Mouse (Mus musculus) urinary bladder, postnatal 14 days (tissue): Measurements from ENCODE around the gene Orai3.
"Not testable (repeated sequence)": the region's sequence is repeated elsewhere in the genome, so short reads cannot be mapped to it uniquely, and the experiment has no call there.

ENCODE experiments used
- DNase-seq: peaks from one replicate; pipeline ENCODE4 v3.0.0; 2021; ENCODE audit warnings: low spot score

Gene Orai3

DNA sequence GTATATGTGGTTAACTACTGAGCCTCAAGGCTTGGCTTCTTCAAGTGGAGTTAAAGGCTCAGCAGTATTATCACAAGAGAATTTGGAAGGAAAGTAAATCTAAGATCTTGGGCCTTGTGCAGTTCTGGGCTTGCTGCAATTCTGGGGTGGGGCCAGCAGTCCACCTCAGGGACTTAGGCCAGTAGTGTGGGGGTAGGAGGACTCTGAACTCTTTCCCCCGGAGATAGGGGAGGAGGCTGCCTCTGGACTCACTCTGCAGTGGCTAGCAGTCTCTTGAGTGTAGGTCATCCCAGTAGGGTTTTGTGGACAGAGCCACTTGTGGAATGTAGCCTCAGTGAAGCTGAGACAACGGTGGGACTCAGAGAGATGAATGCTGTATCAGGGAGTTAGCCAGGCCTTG lies 3.9 kb upstream of the Orai3 start:
- DNase-seq: no peak

DNA sequence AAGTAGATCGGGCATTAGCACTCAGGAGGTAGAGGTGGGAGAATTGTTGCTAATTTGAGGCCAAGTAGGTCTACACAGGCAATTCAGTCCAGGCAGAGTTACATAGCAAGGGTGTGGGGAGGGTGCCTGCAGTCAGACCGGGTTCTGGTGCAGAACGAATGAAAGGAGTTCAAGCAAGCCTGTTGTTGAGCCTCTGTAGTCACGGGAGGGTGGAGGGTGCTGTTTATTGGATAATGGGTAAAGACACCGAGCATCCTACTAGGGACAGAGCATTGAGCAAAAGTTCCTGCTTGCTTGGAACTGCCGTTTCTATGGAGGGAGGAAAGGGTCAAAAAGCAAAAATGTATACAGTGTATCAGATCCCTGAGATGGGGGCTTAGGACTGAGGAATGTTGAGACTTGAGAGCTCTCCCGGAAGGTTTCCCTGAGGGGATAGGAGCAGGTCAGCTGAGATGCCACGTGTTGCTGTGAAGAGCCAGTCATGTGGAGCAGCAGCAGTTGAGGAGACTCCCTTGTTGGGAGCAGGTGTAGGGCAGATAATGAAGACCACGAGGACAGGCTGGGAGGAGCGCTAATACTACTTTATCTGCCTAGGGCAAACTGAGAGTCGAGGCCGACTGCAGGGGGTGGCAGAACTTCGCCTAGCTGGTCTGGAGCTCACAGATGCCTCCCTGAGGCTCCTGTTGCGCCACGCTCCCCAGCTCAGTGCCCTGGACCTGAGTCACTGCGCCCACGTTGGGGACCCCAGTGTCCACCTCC lies 2.6 kb upstream of the Orai3 start:
- DNase-seq: no peak

DNA sequence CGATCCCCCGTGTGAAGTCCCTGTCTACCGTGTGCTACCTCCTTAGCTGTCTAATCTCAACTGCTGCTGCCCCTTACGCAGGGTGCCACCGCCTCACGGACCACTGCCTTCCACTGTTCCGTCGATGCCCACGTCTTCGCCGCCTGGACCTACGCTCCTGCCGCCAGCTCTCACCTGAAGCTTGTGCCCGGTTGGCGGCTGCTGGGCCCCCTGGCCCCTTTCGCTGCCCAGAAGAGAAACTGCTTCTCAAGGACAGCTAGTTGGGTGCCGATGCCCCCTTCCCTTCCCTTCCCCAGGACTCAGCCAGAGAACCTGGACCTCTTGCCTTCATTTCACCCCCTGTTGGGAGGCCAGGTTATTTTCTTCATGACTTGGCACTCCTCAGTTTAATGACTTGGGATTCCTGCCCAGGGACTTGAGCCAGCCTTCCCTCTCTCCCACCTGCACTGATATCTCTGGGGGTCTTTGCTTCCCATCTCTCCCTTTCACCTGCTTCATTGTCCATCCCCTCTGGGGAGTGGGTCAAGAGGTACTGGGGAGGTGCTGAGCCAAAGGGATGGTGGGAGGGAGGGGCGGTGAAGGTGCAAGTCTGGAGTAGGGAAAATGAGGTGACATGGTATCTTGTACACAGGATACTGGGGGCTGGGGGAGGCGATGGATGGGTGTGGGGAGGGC lies 1.8 kb upstream of the Orai3 start:
- DNase-seq: no peak

DNA sequence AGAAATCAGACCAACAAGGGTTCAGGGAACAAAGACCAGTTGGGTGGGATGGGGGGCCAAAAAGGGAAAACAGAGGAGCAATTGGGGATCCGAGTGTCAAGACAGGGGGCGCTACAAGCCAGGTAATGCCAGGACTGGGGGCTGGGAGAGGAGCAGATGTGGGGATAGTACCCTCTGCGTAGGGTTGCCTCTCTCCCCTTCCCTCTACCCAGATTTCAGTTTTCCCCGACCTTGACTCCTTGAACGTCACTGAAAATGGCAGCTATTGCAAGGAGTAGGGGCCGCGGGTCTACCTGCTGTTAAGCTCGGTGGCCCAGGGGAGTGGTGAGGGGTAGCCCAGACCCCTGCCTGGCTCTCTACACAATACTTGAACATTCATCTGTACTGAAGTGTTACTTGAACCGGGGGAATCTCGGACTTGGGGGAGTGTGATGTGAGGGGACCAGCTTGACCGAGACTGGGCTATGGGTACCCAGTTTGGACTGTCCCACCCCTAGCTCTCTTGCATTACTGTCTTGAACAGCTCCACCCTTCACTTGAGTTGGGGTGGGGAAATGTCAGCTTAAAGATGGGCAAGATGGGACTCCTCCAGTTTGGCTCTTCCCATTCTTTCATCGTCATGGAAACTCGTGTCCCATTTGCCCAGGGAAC lies 1.1 kb upstream of the Orai3 start:
- DNase-seq: no peak

DNA sequence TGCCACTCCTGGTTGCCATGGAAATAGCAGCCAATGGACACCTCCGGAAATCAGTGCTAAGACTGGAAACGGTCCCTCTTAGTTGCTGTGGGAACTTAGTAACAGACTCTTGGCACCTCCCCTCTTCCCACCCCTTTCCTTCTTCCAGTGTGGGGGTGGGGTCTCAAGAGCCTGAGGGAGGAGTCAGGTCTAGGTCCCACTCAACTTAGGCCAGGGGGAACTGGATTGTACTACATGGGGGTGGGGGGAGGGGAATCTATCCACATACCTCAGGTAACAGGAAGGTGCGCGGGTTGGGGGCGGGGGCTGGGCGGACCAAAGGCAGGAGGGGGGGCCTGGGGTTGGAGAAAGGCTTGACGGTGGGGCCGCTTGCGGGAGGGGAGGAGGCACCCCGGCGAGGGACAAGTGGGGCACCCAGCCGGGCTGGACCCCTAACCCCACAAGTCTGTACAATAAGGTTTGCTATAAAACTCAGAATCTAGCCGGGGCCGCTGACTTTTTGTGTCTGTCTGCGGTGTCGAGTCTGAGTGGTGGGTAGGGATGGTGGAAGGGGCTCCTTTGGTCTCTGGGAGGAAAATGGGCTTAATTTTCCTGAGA lies 520 bp upstream of the Orai3 start:
- peak; percentile 94 for DNase-seq

DNA sequence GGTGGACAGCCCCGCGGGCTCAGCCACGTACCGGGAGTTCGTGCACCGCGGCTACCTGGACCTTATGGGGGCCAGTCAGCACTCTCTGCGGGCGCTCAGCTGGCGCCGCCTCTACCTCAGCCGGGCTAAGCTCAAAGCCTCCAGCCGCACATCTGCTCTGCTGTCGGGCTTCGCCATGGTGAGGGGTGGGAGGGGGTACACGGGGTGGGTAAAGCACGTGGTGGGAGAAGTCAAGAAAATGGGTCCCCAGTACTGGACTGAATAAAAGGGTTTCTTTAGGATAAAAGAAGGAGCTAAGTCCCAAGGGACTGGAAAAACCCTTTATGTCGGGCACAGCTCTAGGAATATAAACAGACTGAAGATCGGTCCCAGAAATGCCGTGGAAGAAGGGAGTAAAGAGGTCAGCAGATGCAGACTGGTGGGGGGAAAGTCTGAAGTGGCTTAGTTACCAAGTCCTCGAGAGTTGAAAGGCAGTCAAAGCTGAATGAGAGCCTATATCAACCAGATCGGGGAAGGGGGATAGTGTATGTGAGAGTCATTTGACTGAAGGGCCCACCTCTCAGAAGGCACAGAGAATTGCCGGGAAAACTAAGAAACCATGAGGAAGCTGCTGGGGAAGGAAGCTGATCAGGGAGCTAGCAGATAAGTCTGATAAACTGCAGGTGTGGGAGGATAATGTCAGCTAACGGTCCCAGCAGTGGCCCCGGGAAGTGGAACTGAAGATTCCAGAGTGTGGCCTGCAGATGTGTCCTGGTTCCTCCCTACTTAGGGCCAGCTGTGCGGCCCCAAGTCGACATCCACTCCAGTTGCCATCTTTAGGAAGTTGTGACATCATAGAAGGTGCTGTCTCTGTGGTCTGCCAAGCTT lies 657 bp downstream of the Orai3 start:
- no peak for DNase-seq

DNA sequence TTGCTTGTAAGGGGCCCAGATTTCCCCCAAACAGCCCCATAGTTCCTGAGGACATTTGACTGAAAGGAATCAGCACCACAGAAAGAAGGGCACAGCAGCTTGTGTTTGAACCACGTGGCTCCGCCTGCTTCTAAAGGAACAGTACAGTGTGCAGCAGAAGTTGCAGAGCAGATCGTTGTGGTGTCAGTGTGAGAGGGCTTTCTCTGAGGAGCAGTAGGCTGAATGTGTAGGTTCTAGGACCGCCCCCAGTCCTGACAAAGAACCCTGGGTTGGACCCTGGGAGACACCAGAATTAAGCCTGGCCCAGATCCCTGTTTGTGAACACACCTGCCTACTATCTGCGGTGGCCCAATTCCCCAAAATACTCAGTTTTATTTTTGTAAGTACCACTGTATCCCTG lies 1.6 kb downstream of the Orai3 start:
- no peak for DNase-seq

DNA sequence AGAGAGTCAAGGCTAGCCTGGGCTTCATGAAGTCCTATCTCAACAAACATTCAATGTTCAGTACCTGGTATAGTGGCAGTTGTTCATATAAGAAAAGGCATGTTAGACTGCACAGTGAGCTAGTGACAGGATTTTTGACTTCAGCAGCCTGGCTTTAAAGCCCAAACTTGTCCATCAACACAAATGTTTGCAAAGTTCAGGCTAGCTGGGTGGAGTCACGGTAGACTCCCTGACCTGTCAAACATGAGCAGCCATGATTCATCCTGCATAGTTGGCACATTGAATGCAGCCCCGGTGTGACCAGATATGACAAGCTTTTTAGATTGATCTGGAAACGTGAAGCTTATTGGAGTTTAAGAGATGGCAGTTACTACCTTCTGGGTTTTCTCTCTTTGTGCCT lies 2.5 kb downstream of the Orai3 start:
- DNase-seq: peak; percentile 63

DNA sequence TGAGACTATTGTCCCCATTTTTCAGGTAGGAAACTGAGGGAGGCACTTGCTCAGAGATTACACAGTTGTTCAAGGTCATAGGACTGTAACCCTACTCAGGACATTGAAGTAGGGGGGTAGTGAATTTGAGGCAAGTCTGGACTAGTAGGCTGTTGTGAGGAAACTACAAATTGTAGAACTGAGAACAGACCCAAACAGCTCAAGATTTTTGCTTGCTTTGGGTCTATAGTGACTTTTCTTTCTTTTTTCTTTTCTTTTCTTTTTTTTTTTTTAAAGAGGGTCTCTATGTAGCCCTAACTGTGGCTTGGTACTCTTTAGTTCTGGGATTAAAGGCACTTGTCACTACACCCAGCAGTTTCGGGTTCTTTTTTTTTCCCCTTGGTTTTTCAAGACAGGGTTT lies 2.9 kb downstream of the Orai3 start:
- no peak for DNase-seq

DNA sequence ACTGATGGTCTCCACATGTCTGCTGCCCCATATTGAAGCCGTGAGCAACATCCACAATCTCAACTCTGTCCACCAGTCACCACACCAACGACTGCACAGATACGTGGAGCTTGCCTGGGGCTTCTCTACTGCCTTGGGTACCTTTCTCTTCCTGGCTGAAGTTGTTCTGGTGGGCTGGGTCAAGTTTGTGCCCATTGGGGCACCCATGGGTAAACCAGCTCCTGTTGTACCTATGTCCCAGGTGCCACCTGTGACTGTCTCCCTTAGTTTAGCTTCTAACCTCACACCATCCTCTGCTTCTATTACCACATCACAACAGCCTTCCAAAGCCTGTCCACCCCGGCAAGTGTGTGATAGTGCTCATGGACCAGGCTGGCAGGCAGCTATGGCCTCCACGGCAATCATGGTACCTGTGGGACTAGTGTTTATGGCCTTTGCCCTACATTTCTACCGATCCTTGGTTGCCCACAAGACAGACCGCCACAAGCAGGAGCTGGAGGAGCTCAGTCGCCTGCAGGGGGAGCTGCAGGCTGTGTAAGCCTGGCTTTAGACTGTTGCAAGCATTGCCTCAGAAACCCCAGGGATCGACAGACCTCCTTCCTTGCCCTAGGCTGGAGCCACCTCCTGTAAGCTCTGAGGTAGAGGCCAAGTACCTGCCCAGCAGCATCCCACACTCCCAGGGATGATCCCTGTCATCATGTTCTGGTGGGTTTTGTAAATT lies 4.2 kb downstream of the Orai3 start:
- peak; percentile 71 for DNase-seq

DNA sequence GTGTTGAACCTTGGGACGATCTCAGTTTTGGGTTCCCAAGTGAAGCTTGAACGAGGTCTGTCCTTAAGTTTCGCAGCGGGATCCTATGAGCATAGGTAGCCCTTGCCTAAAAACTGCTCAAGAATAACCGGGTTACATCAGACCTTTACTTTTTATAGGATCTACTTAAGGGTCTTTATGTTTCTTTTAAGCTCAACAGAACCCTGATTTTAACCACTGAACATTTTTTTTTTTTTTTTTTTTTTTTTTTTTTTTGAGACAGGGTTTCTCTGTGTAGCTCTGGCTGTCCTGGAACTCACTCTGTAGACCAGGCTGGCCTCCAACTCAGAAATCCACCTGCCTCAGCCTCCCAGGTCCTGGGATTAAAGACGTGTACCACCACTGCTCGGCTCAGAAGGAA lies 6.2 kb downstream of the Orai3 start:
- not testable (repeated sequence) for DNase-seq

DNA sequence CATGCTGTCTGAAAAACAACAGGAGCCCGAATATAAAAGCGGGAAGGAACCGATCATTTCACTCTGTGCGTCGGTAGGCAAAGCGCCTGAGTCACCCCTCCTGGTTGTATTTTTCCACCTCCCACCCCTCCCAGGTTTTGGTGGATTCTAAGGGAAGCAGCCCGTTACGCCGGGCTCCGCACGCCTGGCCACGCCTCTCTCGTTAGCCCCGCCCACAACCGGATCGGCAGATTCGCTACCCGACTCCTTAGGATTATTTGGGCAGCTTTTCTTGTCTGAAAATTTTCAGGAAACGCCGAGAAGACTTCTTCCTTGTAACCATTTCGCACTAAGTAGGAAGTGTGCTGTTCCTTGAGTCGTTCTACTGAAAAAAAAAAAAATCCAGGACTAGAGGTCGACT lies 6.8 kb downstream of the Orai3 start, which contains the start of gene Setd1a:
TSS of gene Setd1a (plus strand) at position 245 of the 400 bp plus-strand sequence.
- peak; percentile 92 for DNase-seq

DNA sequence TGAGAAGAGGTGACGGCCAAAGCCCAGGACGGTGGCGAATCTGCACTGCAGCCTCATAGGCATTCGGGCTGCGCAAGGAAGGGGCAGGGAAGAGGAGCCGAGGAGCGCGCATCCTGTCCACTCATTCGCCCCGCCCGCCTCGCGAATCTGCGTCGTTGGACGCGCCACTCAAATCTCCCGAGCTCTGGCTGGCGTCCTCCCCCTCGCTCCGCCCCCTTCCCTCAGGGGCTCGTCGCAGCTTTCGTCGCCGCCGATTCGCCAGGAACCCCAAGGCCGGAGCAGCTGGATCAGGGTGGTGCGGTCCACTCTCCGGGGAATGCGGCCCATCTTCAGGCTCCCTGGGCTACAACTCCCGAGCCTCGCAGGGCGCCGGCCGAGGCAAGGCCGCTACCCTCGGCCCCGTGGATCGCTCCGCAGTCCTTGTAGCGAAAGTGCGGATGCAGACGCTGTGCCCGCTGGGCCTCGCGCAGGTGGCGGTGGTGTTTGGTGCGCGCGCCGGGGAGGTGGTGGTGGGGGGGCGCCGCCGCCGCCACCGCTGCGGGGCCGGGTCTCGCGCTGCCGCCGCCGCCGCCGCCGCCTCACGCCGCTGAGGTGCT lies 7.4 kb downstream of the Orai3 start:
- DNase-seq: peak; percentile 98

DNA sequence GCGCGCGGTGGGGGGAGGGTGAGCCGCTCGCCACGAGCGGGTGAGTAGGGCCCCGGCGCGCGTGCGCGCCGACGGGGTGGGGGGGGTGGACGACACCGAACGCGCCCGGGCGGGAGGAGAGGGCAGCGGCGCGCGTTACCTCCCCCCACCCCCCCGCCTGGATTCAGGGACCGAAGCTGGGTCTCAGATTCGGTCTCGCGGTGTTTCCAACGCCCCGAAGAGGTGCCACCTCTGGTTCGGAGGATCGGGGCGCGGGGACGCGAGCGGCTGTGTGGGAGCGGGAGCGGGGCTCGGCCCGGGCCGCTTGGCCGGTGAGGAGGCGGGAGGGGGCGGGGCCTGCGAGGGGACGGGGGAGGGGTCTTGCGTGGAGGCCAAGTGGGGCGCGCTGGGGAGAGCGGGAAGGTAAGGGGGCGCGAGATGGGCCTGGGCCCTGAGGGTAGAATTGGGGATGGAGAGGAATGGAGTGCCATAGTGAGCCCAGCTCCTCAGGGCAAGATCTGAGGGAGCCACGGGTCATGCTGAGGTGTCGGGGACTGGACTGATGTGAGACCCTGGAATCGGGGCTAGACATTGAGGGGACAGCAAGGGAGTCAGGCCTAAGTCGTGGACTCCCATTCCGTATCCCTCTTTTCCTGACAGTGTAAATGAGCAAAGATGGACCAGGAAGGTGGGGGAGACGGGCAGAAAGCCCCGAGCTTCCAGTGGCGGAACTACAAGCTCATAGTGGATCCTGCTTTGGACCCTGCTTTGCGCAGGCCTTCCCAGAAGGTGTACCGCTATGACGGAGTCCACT lies 8.1 kb downstream of the Orai3 start:
- peak; percentile 54 for DNase-seq

DNA sequence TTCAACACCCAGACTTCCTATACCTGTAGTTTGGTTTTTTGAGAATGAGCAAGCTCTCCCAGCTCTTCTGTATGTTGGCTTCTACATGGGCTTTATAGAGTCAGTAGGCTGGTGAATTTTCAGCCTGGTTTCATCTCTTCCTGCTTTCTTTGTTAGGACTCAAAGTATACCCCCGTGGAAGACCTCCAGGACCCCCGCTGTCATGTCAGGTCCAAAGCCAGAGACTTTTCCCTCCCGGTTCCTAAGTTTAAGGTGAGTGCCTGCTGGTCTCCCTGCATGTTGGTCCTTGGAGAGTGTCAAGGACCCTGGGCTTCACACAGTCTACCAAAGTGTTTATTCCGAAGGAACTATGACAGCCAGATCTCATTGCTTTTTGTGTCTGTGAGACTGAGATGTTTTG lies 8.7 kb downstream of the Orai3 start:
- DNase-seq: no peak

DNA sequence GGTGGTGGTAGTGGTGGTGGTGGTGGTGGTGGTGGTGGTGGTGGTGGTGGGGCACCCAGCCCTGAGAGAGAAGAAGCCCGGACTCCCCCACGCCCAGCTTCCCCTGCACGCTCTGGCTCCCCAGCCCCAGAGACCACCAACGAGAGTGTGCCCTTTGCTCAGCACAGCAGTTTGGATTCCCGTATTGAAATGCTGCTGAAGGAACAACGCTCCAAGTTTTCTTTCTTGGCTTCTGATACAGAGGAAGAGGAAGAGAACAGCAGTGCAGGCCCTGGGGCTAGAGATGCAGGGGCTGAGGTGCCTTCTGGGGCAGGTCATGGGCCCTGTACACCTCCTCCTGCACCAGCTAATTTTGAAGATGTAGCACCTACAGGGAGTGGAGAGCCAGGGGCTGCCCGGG lies 15.7 kb downstream of the Orai3 start, which contains the start of gene Gm49388:
TSS of gene Gm49388 (plus strand) at position 301 of the 400 bp plus-strand sequence.
- no peak for DNase-seq

DNA sequence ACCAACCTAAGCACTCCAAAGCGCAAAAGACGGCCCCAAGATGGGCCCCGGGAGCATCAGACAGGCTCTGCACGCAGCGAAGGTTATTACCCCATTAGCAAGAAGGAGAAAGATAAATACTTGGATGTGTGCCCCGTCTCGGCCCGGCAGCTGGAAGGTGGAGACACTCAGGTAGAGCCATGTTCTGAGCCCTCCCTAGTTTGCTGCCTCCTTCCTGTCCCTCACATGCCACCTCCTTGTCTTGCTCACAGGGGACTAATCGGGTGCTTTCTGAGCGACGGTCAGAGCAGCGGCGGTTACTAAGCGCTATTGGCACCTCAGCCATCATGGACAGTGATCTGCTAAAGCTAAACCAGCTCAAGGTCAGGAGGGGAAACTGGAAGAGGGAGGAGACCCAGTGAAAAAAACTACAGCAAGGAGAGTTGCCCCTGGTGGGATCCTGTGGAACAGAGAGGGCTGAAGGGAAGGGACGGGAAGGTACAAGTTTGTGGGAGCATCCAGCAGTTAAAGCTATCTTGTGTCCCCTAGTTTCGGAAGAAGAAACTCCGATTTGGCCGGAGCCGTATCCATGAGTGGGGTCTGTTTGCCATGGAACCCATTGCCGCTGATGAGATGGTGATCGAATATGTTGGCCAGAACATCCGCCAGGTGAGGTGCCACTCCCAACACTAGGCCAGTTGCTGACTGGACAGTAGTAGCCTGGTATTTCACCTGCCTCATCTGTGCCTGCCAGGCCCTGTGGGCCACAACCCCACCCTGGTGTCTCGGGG lies 27.6 kb downstream of the Orai3 start:
- no peak for DNase-seq

DNA sequence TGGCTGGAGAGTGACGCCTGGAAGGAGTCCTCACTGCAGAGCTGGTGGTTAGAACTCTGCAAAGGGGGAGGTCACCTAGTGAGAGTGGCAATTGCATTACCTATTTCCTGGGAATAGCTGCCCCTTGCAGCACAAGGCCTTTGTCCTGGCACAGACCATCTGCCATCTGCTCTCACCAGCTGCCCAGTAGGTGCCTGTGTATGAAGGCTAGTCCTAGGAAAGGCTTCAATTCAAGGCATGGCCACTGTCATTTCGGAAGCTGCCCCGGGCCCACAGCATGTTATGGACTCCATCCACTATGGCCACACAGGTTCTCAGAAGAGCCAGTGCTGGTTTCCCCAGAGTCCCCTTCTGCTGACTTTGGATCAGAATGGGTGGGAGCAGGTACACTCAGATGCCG lies 29.0 kb downstream of the Orai3 start:
- DNase-seq: no peak

DNA sequence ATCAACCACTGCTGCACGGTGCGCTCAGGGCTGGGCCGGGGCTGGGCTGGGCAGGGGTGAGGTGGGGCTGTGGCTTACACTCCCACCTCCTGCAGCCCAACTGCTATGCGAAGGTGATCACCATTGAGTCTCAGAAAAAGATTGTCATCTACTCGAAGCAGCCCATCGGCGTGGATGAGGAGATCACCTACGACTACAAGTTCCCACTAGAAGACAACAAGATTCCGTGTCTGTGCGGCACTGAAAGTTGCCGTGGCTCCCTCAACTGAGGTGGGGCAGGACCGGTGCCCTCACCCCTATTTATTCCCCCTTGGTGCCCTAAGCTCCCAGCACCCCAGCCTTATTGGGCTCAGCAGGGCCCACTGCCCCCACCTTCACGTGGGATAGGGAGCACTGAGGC lies 29.6 kb downstream of the Orai3 start:
- DNase-seq: no peak
